Mouse (Mus musculus): ENCODE measurements around the gene Fbxl17.

GRCm38 (mm10) chr17:63422685-63423084, 77.1 kb downstream of the Fbxl17 start:
- TF ChIP-seq CTCF (IDR thresholded peaks at IDR 0.05; ENCODE audit: borderline replicate concordance, insufficient read depth, low read length): no peak
- no peak for TF ChIP-seq POLR2A (IDR thresholded peaks at IDR 0.05; ENCODE audit: low read depth, low read length)

Measured in embryonic fibroblast, embryonic 13.5 days (primary cell).